ENCODE assay signal across 14 mouse cellular contexts in genomic region chr13:52596692-52597091, GRCm38 (mm10). TPM values are rescaled to one million over a fixed set of nuclear protein-coding genes. Genes with fewer than 3 reads are reported as not detected.
DNase-seq lines count a peak whose midpoint lies in the region; ATAC-seq and TF ChIP-seq lines count a peak whose summit lies in the region.
"Had no signal": no experiment of that assay in that cellular context is flagged by ENCODE, and none has a peak within 500 bp of the region (broad histone marks: within the 10 kb centered on the region; RNA-seq: fewer than 3 reads in every experiment).

No protein-coding gene starts in this region.

- 83% methylated on average over 5 of the region's 5 CpGs for WGBS in hindbrain, embryonic 10.5 days
- 68% methylated on average over 5 of the region's 5 CpGs for WGBS in hindbrain, postnatal 0 days
- 0% methylated on average over 5 of the region's 5 CpGs for WGBS in macrophage (ENCODE audit: missing documents)
- WGBS in kidney, embryonic 16.5 days: 87% methylated on average over 5 of the region's 5 CpGs
- 69% methylated on average over 5 of the region's 5 CpGs for WGBS in intestine, postnatal 0 days

- peaks cover 8% of the 10 kb centered on the region; the same call in 1 of the 2 replicates for H3K9me3 ChIP-seq in hindbrain, embryonic 10.5 days
- H3K9me3 ChIP-seq in hindbrain, postnatal 0 days (ENCODE audit: low read length): no peaks in the 10 kb centered on the region
- H3K9me3 ChIP-seq in kidney, embryonic 16.5 days (ENCODE audit: low read length): no peaks in the 10 kb centered on the region
- H3K9me3 ChIP-seq in intestine, postnatal 0 days (ENCODE audit: control insufficient read depth): no peaks in the 10 kb centered on the region
- H3K9me3 ChIP-seq: limb, embryonic 13.5 days had no signal

- no peak for TF ChIP-seq CTCF in hindbrain, postnatal 0 days (IDR thresholded peaks at IDR 0.05; ENCODE audit: low read depth)
- no peak for TF ChIP-seq CTCF in intestine, postnatal 0 days (IDR thresholded peaks at IDR 0.05; ENCODE audit: low read depth)

- H3K4me1 ChIP-seq in hindbrain, embryonic 10.5 days (replicated peaks): 0 out of 2 replicates have a peak, but pooled peaks cover 12% of the 10 kb centered on the region
- H3K4me1 ChIP-seq in hindbrain, postnatal 0 days (ENCODE audit: insufficient read depth, low read length): no peaks in the 10 kb centered on the region
- no peaks in the 10 kb centered on the region for H3K4me1 ChIP-seq in brown adipose tissue, adult 24 weeks (ENCODE audit: control insufficient read depth, insufficient read depth, insufficient read length, low read length)
- H3K4me1 ChIP-seq in kidney, embryonic 16.5 days (ENCODE audit: insufficient read depth, low read length): peaks cover 3% of the 10 kb centered on the region; the same call in 1 of the 2 replicates
- H3K4me1 ChIP-seq in intestine, postnatal 0 days (replicated peaks; ENCODE audit: control insufficient read depth, insufficient read depth, low read length): no peaks in the 10 kb centered on the region
- H3K4me1 ChIP-seq: limb, embryonic 13.5 days had no signal

- H3K4me3 ChIP-seq in hindbrain, embryonic 10.5 days: no peak overlapping the region
- no peak overlapping the region for H3K4me3 ChIP-seq in hindbrain, postnatal 0 days (ENCODE audit: low read length)
- peak overlapping the region; percentile 11; the same call in 1 of the 2 replicates for H3K4me3 ChIP-seq in brown adipose tissue, adult 24 weeks (ENCODE audit: insufficient read depth, low read depth, low read length)
- H3K4me3 ChIP-seq in macrophage (ENCODE audit: inconsistent target): peak overlapping the region; percentile 52
- H3K4me3 ChIP-seq in kidney, embryonic 16.5 days (ENCODE audit: low read length): no peak overlapping the region
- no peak overlapping the region for H3K4me3 ChIP-seq in intestine, postnatal 0 days (ENCODE audit: low read depth, low read length)
- H3K4me3 ChIP-seq: limb, embryonic 13.5 days had no signal

- no peak overlapping the region for H3K4me2 ChIP-seq in hindbrain, postnatal 0 days (ENCODE audit: low read depth, low read length)
- no peak overlapping the region for H3K4me2 ChIP-seq in kidney, embryonic 16.5 days (replicated peaks; ENCODE audit: low read depth, low read length)
- no peak overlapping the region for H3K4me2 ChIP-seq in intestine, postnatal 0 days (replicated peaks; ENCODE audit: low read depth)
- H3K4me2 ChIP-seq: limb, embryonic 13.5 days; midbrain, embryonic 11.5 days had no signal

- H3K79me2 ChIP-seq in macrophage (ENCODE audit: inconsistent target): peaks cover 99% of the 10 kb centered on the region

- DNase-seq in hindbrain, embryonic 10.5 days (ENCODE audit: low spot score): no peak
- no peak for DNase-seq in hindbrain, postnatal 0 days (ENCODE audit: low spot score)
- DNase-seq in 416B (ENCODE audit: low read depth): peak; percentile 78
- no peak for DNase-seq in kidney, adult 18-20 months
- DNase-seq: cerebellum, postnatal 36 days; forebrain, postnatal 0 days; heart, postnatal 36 days; kidney, postnatal 36 days had no signal

- H3K9ac ChIP-seq in hindbrain, postnatal 0 days (replicated peaks; ENCODE audit: low read length): no peak overlapping the region
- no peak overlapping the region for H3K9ac ChIP-seq in kidney, embryonic 16.5 days (replicated peaks; ENCODE audit: low read length)
- no peak overlapping the region for H3K9ac ChIP-seq in intestine, postnatal 0 days (ENCODE audit: low read depth, low read length)
- H3K9ac ChIP-seq: forebrain, postnatal 0 days; limb, embryonic 13.5 days had no signal

- no peaks in the 10 kb centered on the region for H3K36me3 ChIP-seq in hindbrain, embryonic 10.5 days
- H3K36me3 ChIP-seq in hindbrain, postnatal 0 days (ENCODE audit: insufficient read depth, low read length): no peaks in the 10 kb centered on the region
- H3K36me3 ChIP-seq in macrophage (ENCODE audit: inconsistent target): peaks cover 12% of the 10 kb centered on the region; the same call in 1 of the 2 replicates
- no peaks in the 10 kb centered on the region for H3K36me3 ChIP-seq in kidney, embryonic 16.5 days (ENCODE audit: insufficient read depth, low read length)
- no peaks in the 10 kb centered on the region for H3K36me3 ChIP-seq in intestine, postnatal 0 days (ENCODE audit: control insufficient read depth, insufficient read depth)
- H3K36me3 ChIP-seq: limb, embryonic 13.5 days had no signal

- no peaks in the 10 kb centered on the region for H3K27me3 ChIP-seq in hindbrain, embryonic 10.5 days (ENCODE audit: insufficient read depth, poor library complexity, severe bottlenecking)
- H3K27me3 ChIP-seq in hindbrain, postnatal 0 days (ENCODE audit: insufficient read depth, low read length): no peaks in the 10 kb centered on the region
- no peaks in the 10 kb centered on the region for H3K27me3 ChIP-seq in kidney, embryonic 16.5 days (ENCODE audit: insufficient read depth, low read length)
- H3K27me3 ChIP-seq in intestine, postnatal 0 days (replicated peaks; ENCODE audit: control insufficient read depth, insufficient read depth, low read length): no peaks in the 10 kb centered on the region
- H3K27me3 ChIP-seq: limb, embryonic 13.5 days had no signal

- no peak for ATAC-seq in hindbrain, postnatal 0 days
- no peak for ATAC-seq in kidney, embryonic 16.5 days (ENCODE audit: low FRiP score, low TSS enrichment)
- no peak for ATAC-seq in intestine, postnatal 0 days
- ATAC-seq: forebrain, postnatal 0 days had no signal

- 0 out of 2 replicates have a peak overlapping the region, but pooled peaks have one; percentile 40 for H3K27ac ChIP-seq in hindbrain, embryonic 10.5 days
- H3K27ac ChIP-seq in hindbrain, postnatal 0 days: no peak overlapping the region
- peak overlapping the region; percentile 31 for H3K27ac ChIP-seq in brown adipose tissue, adult 24 weeks (replicated peaks; ENCODE audit: low read depth, low read length)
- peak overlapping the region; percentile 86 for H3K27ac ChIP-seq in macrophage
- H3K27ac ChIP-seq in kidney, embryonic 16.5 days (ENCODE audit: low read length): no peak overlapping the region
- H3K27ac ChIP-seq in intestine, postnatal 0 days (ENCODE audit: low read depth, low read length): no peak overlapping the region
- H3K27ac ChIP-seq: limb, embryonic 13.5 days had no signal

RNA-seq across cellular contexts. Expression of gene Syk, which starts 13.7 kb away (rescaled TPM):
- 3.3 and 4.8 TPM in 2 replicates for polyA plus RNA-seq in hindbrain, embryonic 10.5 days (2016; fragmentation: Nextera tagmentation; extraction: Ambion mirVana)
- total RNA-seq in hindbrain, postnatal 0 days (2014; rRNA removed): 1.8 and 2.7 TPM in 2 replicates
- polyA plus RNA-seq in hindbrain, postnatal 0 days (2015; fragmentation: Nextera tagmentation; extraction: Ambion mirVana): 1.1 and 1.2 TPM in 2 replicates
- polyA plus RNA-seq in brown adipose tissue, adult 24 weeks (2012; ENCODE audit: insufficient read depth, insufficient read length, missing spikeins): 2.7 and 3.8 TPM in 2 replicates
- total RNA-seq in macrophage (2018; cell fraction: chromatin; rRNA removed): 1,000 to 10,000 TPM in 18 of 26 experiments, 100 to 1,000 TPM in 8; 824 to 3,159 (median 1,302) TPM
- total RNA-seq in macrophage (2018; cell fraction: cytosol; rRNA removed): 100 to 1,000 TPM; 254 to 524 (median 295) TPM
- 1,000 to 10,000 TPM in 13 of 26 experiments, 100 to 1,000 TPM in 13; 380 to 1,577 (median 999) TPM for total RNA-seq in macrophage (2018; cell fraction: nucleus; rRNA removed)
- polyA plus RNA-seq in macrophage (2018): 133 to 298 TPM (median 216 TPM) in 3 replicates
- 7.5 and 7.6 TPM in 2 replicates for polyA plus RNA-seq in kidney, embryonic 16.5 days (2015; fragmentation: Nextera tagmentation; extraction: Ambion mirVana)
- 2.0 TPM in 2 replicates for polyA plus RNA-seq in intestine, postnatal 0 days (2015; fragmentation: Nextera tagmentation; extraction: Ambion mirVana)

Comparison
In these comparisons a context has a peak if more than half of its experiments do, and no peak if none do; other contexts are left out.
1. H3K27ac ChIP-seq: peak in hindbrain, embryonic 10.5 days (single experiment), brown adipose tissue, adult 24 weeks (single experiment) and macrophage (single experiment); none in hindbrain, postnatal 0 days (single experiment), kidney, embryonic 16.5 days (single experiment) and intestine, postnatal 0 days (single experiment).
2. H3K4me3 ChIP-seq: peak in brown adipose tissue, adult 24 weeks (single experiment) and macrophage (single experiment); none in hindbrain, embryonic 10.5 days (single experiment), hindbrain, postnatal 0 days (single experiment), kidney, embryonic 16.5 days (single experiment) and intestine, postnatal 0 days (single experiment).
3. RNA of gene Syk, which starts 13.7 kb away (polyA plus RNA-seq): 133 to 298 TPM in macrophage; 7.5 to 7.6 TPM in kidney, embryonic 16.5 days, 3.3 to 4.8 TPM in hindbrain, embryonic 10.5 days, 2.7 to 3.8 TPM in brown adipose tissue, adult 24 weeks, 2.0 TPM in intestine, postnatal 0 days and 1.1 to 1.2 TPM in hindbrain, postnatal 0 days; every median in the first group is over 10 times any median in the second.